Mouse (Mus musculus) heart, adult 2 months (tissue): Measurements from ENCODE around the gene Vac14. TPM values are rescaled to one million over a fixed set of nuclear protein-coding genes. Genes with fewer than 3 reads are reported as not detected.

ENCODE experiments used
- DNase-seq, 2 experiments: peaks; one replicate each; pipeline ENCODE4 v3.0.0; 2021
- H3K27ac ChIP-seq: fragments of 200-600 bp; 2 replicates; pipeline ENCODE4 v1.8.1; 2022
- H3K27me3 ChIP-seq: fragments of 200-500 bp; 2 replicates; pipeline ENCODE4 v1.6.1; 2012; ENCODE audit warnings: mild to moderate bottlenecking, low read length, inconsistent platforms, mixed read lengths; ENCODE audit not compliant: control insufficient read depth, insufficient read depth
- H3K36me3 ChIP-seq: fragments of 200-500 bp; 2 replicates; pipeline ENCODE4 v1.6.1; 2012; ENCODE audit warnings: low read length, inconsistent platforms; ENCODE audit not compliant: control insufficient read depth, insufficient read depth
- H3K4me1 ChIP-seq: fragments of 200-500 bp; 2 replicates; pipeline ENCODE4 v1.6.1; 2011; ENCODE audit warnings: low read length; ENCODE audit not compliant: control insufficient read depth, insufficient read depth
- H3K4me3 ChIP-seq: fragments of 200-600 bp; 2 replicates; pipeline ENCODE4 v1.8.1; 2022
- H3K79me2 ChIP-seq: fragments of 200-500 bp; replicated peaks from 2 replicates; pipeline ENCODE4 v1.6.1; 2012; ENCODE audit warnings: mild to moderate bottlenecking, inconsistent platforms, low read length, moderate library complexity, mixed read lengths; ENCODE audit not compliant: control insufficient read depth, insufficient read depth
- H3K9ac ChIP-seq: fragments of 200-500 bp; 2 replicates; pipeline ENCODE4 v1.6.1; 2012; ENCODE audit warnings: low read depth, mild to moderate bottlenecking, control low read depth, inconsistent platforms, low read length, mixed read lengths
- CTCF ChIP-seq: fragments of 200-600 bp; IDR thresholded peaks from 2 replicates; pipeline ENCODE4 v1.8.1; 2022; ENCODE audit warnings: antibody characterized with exemption, mild to moderate bottlenecking, moderate library complexity
- EP300 ChIP-seq: fragments of 200-500 bp; IDR thresholded peaks from 2 replicates; pipeline ENCODE4 v1.6.1; 2011; ENCODE audit warnings: low read depth, low read length, control low read depth; ENCODE audit not compliant: insufficient read depth
- POLR2A ChIP-seq: fragments of 200-500 bp; IDR thresholded peaks from 2 replicates; pipeline ENCODE4 v1.6.1; 2011; ENCODE audit warnings: mild to moderate bottlenecking, low read depth, low read length, control low read depth; ENCODE audit not compliant: insufficient read depth
- WGBS: fragments of 180-500 bp; shearing (Covaris S2); methylation state at CpG from one replicate; pipeline ENCODE4 v1.1.7; 2018; 5-methylcytosine and 5-hydroxymethylcytosine counted together
- intact Hi-C: fragments of 180-260 bp; cut with DNase I; formaldehyde crosslinking; loops from one replicate; pipeline ENCODE4 v1.15.1; 2025
- polyA plus RNA-seq: library from polyadenylated mRNA; depleted of rRNA; stranded (reverse); fragments of >200 nt; gene quantifications from 2 replicates; pipeline ENCODE4 v1.2.3, GENCODE M21; 2012
- total RNA-seq, 2 experiments: library from RNA; stranded (reverse); gene quantifications; 2 replicates each; pipeline ENCODE4 v1.2.3; 2021

The Vac14 gene
- total and polyA plus RNA-seq, 3 experiments: 15.7 to 27.0 (median 15.8) TPM

- WGBS: 1% methylated on average over 38 of the region's 59 CpGs
- peak in 1 of 2 experiments; percentile 74 for DNase-seq
- intact Hi-C loops: loop anchor here (2.0 kb wide), 1 partner anchor 51 kb away; no protein-coding TSS in a partner anchor
- no peaks in the 10 kb centered on the region for H3K36me3 ChIP-seq
- H3K79me2 ChIP-seq: no peaks in the 10 kb centered on the region
- H3K9ac ChIP-seq: peak overlapping the region; percentile 90
- TF ChIP-seq POLR2A (no peak), CTCF (no peak), EP300 (no peak)
- peaks cover 19% of the 10 kb centered on the region for H3K4me1 ChIP-seq
- H3K4me3 ChIP-seq: peak overlapping the region; percentile 60
- H3K27me3 ChIP-seq: no peaks in the 10 kb centered on the region
- H3K27ac ChIP-seq: peak overlapping the region; percentile 72
Observed at GRCm38 (mm10) chr8:110721606-110722413, 103.4 kb downstream of the Vac14 start.

DNA sequence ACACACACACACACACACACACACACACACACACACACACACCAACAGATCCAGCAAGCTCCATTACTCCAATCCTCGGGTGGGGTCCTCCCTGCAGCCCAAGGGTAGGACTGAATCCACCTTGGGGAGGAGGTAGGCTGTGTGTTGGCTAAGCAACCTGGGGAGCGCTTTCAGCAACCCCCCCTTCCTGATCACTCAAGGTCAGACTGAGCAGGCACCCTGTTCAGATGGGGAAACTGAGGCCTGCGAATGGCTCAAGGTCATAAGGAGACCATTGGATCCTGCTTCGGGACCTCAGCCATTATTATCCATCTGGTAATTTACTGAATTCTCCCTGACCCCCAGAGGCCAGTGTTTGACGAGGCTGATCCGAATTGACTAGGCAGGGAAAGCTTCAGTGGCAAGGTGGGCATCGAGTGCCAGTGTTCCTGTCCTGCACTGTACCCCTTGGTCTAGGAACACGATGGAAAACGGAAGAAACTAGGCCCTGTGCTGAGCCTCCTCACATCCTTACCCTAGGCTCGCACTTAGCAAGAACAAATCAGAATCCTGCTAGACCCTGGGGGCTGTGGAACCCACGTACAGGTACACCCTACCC is 104.1 kb downstream of the Vac14 start:
- Histone ChIP-seq H3K27ac (no peak overlapping the region; the same call in 1 of the 2 replicates), H3K27me3 (no peaks in the 10 kb centered on the region), H3K9ac (peak overlapping the region; percentile 90), H3K4me1 (peaks cover 19% of the 10 kb centered on the region), H3K79me2 (no peaks in the 10 kb centered on the region), H3K4me3 (peak overlapping the region; percentile 38; the same call in 1 of the 2 replicates), H3K36me3 (no peaks in the 10 kb centered on the region)
- no peak for DNase-seq
- WGBS: 43% methylated on average over 11 of the region's 11 CpGs
- TF ChIP-seq POLR2A (no peak), EP300 (no peak), CTCF (no peak)
- intact Hi-C loops: no loop called here

DNA sequence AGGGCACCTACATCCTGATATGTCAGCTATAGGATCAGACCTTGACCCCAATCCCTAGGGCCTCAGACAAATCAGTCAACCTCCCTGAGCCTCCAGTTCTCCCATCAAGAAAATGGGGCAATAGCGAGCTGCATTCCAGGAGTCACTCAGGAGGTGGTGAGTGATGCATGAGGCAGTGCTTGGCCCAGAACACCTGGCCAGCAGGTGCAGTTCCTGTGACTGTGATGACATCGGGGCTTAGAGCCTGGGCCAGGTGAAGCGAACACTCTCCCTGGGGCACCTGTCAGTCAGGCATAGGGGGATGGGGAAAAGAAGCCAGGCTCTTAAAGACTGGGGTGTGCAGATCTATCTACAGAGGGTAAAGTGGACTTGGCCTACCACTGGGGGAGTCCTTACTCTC is 106.1 kb downstream of the Vac14 start:
- H3K36me3 ChIP-seq: no peaks in the 10 kb centered on the region
- H3K4me3 ChIP-seq: no peak overlapping the region
- no peak overlapping the region for H3K27ac ChIP-seq
- H3K4me1 ChIP-seq: peaks cover 8% of the 10 kb centered on the region
- TF ChIP-seq POLR2A (no peak), EP300 (no peak), CTCF (no peak)
- H3K9ac ChIP-seq: no peak overlapping the region
- no peak for DNase-seq
- H3K79me2 ChIP-seq: no peaks in the 10 kb centered on the region
- intact Hi-C loops: no loop called here
- H3K27me3 ChIP-seq: no peaks in the 10 kb centered on the region
- WGBS: 84% methylated on average over 3 of the region's 3 CpGs

DNA sequence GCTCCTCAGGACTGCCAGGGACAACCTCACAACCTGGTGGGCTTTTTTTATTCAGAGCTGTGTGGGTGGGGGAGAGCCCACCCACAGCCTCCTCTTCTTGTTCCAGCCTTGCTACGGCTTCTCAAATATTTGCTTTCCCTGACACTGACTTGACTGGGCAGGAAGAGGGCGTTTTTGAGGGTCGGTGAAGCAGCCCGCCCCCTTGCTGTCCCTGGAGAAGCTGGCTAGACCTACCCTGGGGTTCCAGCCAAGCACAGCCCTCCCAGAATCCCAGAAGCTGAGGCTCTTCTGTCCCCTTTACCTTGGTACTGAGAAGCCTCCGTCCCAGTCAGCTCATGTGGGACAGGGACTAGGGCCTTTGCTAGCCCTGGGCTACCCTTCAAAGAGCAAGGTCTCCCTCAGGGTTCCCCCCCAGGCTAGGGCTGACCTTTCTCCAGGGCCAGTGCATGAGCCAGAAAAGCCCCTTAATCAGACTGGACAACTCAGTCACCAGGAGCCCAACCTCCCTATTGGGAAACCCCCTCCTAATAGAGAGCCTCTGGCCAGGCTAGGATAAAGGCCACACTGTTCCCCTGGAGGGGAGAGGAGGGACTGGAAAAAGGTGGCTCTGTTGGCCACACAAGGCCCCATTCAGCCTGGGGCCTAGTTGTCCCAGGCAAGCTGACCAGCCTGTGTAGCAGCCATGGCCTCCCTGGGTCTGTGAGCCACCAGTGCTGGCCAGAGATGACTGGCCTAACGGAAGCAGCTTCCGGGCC is 106.9 kb downstream of the Vac14 start:
- no peaks in the 10 kb centered on the region for H3K79me2 ChIP-seq
- H3K4me1 ChIP-seq: peaks cover 3% of the 10 kb centered on the region; the same call in 1 of the 2 replicates
- intact Hi-C loops: no loop called here
- H3K9ac ChIP-seq: no peak overlapping the region
- TF ChIP-seq POLR2A (no peak), CTCF (no peak), EP300 (no peak)
- no peak for DNase-seq
- no peak overlapping the region for H3K4me3 ChIP-seq
- WGBS: 58% methylated on average over 7 of the region's 7 CpGs
- no peak overlapping the region; the same call in 1 of the 2 replicates for H3K27ac ChIP-seq
- no peaks in the 10 kb centered on the region for H3K27me3 ChIP-seq
- H3K36me3 ChIP-seq: no peaks in the 10 kb centered on the region

- intact Hi-C loops: loop anchor here (1.0 kb wide), 1 partner anchor 81 kb away; no protein-coding TSS in a partner anchor
- H3K79me2 ChIP-seq: no peaks in the 10 kb centered on the region
- peaks cover 1% of the 10 kb centered on the region; the same call in 1 of the 2 replicates for H3K4me1 ChIP-seq
- DNase-seq: peak; percentile 57 to 81
- no peak for TF ChIP-seq EP300
- TF ChIP-seq POLR2A: no peak
- no peak for TF ChIP-seq CTCF
- WGBS: 19% methylated on average over 18 of the region's 18 CpGs
- no peaks in the 10 kb centered on the region for H3K27me3 ChIP-seq
- no peak overlapping the region for H3K27ac ChIP-seq
- no peaks in the 10 kb centered on the region for H3K36me3 ChIP-seq
- H3K9ac ChIP-seq: no peak overlapping the region
- H3K4me3 ChIP-seq: no peak overlapping the region
Observed at GRCm38 (mm10) chr8:110726893-110727292, 108.5 kb downstream of the Vac14 start.
